Mouse (Mus musculus): ENCODE results near the gene Dmd.
"Not testable (repeated sequence)": the region's sequence is repeated elsewhere in the genome, so short reads cannot be mapped to it uniquely, and the experiment has no call there.

Dmd gene

GRCm38 (mm10) chrX:82948630-82949029 is at the start of gene Dmd:
Gene Dmd (plus strand): TSS chrX:82948870.
- DNase-seq (ENCODE audit: low spot score) = no peak

- DNase-seq (ENCODE audit: low spot score) = no peak
These were observed 47.2 kb upstream of the Dmd start for GRCm38 (mm10) chrX:82901515-82901914.

GRCm38 (mm10) chrX:82987683-82988082 is 39.0 kb downstream of the Dmd start:
- DNase-seq (ENCODE audit: low spot score) = no peak

GRCm38 (mm10) chrX:83050190-83050589 is 101.5 kb downstream of the Dmd start:
- no peak for DNase-seq (ENCODE audit: low spot score)

- DNase-seq (ENCODE audit: low spot score) = no peak
These were observed 167.7 kb downstream of the Dmd start for GRCm38 (mm10) chrX:83116171-83116876.

GRCm38 (mm10) chrX:83117198-83117597 is 168.5 kb downstream of the Dmd start:
- DNase-seq (ENCODE audit: low spot score) = peak; percentile 35

- DNase-seq (ENCODE audit: low spot score) = no peak
These were observed 271.9 kb downstream of the Dmd start for GRCm38 (mm10) chrX:83220563-83220962.

- DNase-seq (ENCODE audit: low spot score) = no peak
These were observed 272.4 kb downstream of the Dmd start for GRCm38 (mm10) chrX:83221050-83221449.

GRCm38 (mm10) chrX:83487598-83487997 is 538.9 kb downstream of the Dmd start, which contains the start of gene Tsga8:
Gene Tsga8 (minus strand): TSS chrX:83487924.
- DNase-seq (ENCODE audit: low spot score) = no peak

GRCm38 (mm10) chrX:83674998-83675397 is 726.3 kb downstream of the Dmd start:
- DNase-seq (ENCODE audit: low spot score) = no peak

GRCm38 (mm10) chrX:83686547-83686946 is 737.9 kb downstream of the Dmd start:
- no peak for DNase-seq (ENCODE audit: low spot score)

- DNase-seq (ENCODE audit: low spot score) = no peak
These were observed 791.9 kb downstream of the Dmd start for GRCm38 (mm10) chrX:83740533-83740932.

GRCm38 (mm10) chrX:83746301-83747008 is 797.8 kb downstream of the Dmd start:
- DNase-seq (ENCODE audit: low spot score) = no peak

GRCm38 (mm10) chrX:83787406-83787805 is 838.7 kb downstream of the Dmd start:
- DNase-seq (ENCODE audit: low spot score) = no peak

- DNase-seq (ENCODE audit: low spot score) = peak; percentile 37
These were observed 918.8 kb downstream of the Dmd start for GRCm38 (mm10) chrX:83867469-83867868.

GRCm38 (mm10) chrX:83875389-83875788 is 926.7 kb downstream of the Dmd start:
- peak; percentile 58 for DNase-seq (ENCODE audit: low spot score)

- DNase-seq (ENCODE audit: low spot score) = no peak
These were observed 1027.2 kb downstream of the Dmd start for GRCm38 (mm10) chrX:83975895-83976294.

GRCm38 (mm10) chrX:84001294-84001693 is 1052.6 kb downstream of the Dmd start:
- DNase-seq (ENCODE audit: low spot score) = peak; percentile 52

- not testable (repeated sequence) for DNase-seq (ENCODE audit: low spot score)
These were observed 1113.8 kb downstream of the Dmd start for GRCm38 (mm10) chrX:84062431-84062830.

- DNase-seq (ENCODE audit: low spot score) = no peak
These were observed 1217.2 kb downstream of the Dmd start for GRCm38 (mm10) chrX:84165872-84166271.

GRCm38 (mm10) chrX:84241297-84241859 is 1292.7 kb downstream of the Dmd start:
- no peak for DNase-seq (ENCODE audit: low spot score)

GRCm38 (mm10) chrX:84330593-84330992 is 1381.9 kb downstream of the Dmd start:
- no peak for DNase-seq (ENCODE audit: low spot score)

GRCm38 (mm10) chrX:84332177-84332576 is 1383.5 kb downstream of the Dmd start:
- no peak for DNase-seq (ENCODE audit: low spot score)

Measured in testis, postnatal 10 days (tissue).